Mouse (Mus musculus) heart, embryonic 15.5 days (tissue): ENCODE data around the gene Aldoc. TPM values are rescaled to one million over a fixed set of nuclear protein-coding genes. Genes with fewer than 3 reads are reported as not detected.
"Not testable (repeated sequence)": the region's sequence is repeated elsewhere in the genome, so short reads cannot be mapped to it uniquely, and the experiment has no call there.

ENCODE experiments used
- ATAC-seq: fragments of 200-750 bp; cut with Nextera tagmentation; replicated peaks from 2 replicates; pipeline ENCODE4 v1.8.0; 2017; ENCODE audit warnings: low read depth, moderate TSS enrichment; ENCODE audit not compliant: insufficient number of reproducible peaks, insufficient read depth, low FRiP score
- H3K27ac ChIP-seq: fragments of 300-500 bp; sonication (generic); 2 replicates; pipeline ENCODE4 v1.5.1; 2015; ENCODE audit warnings: mild to moderate bottlenecking, inconsistent platforms
- H3K27me3 ChIP-seq: fragments of 300-500 bp; sonication (generic); 2 replicates; pipeline ENCODE4 v1.6.1; 2015; ENCODE audit warnings: inconsistent platforms
- H3K36me3 ChIP-seq: fragments of 300-500 bp; sonication (generic); 2 replicates; pipeline ENCODE4 v1.6.1; 2015; ENCODE audit warnings: mild to moderate bottlenecking, inconsistent platforms
- H3K4me1 ChIP-seq: fragments of 300-500 bp; sonication (generic); replicated peaks from 2 replicates; pipeline ENCODE4 v1.6.1; 2015; ENCODE audit warnings: inconsistent platforms
- H3K4me2 ChIP-seq: fragments of 300-500 bp; sonication (generic); 2 replicates; pipeline ENCODE4 v1.6.1; 2015; ENCODE audit warnings: inconsistent platforms, mild to moderate bottlenecking, moderate library complexity
- H3K4me3 ChIP-seq: fragments of 300-500 bp; sonication (generic); 2 replicates; pipeline ENCODE4 v1.5.1; 2015; ENCODE audit warnings: mild to moderate bottlenecking, inconsistent platforms
- H3K9ac ChIP-seq: fragments of 300-500 bp; sonication (generic); 2 replicates; pipeline ENCODE4 v1.6.1; 2015; ENCODE audit warnings: mild to moderate bottlenecking, inconsistent platforms
- H3K9me3 ChIP-seq: fragments of 300-500 bp; sonication (generic); replicated peaks from 2 replicates; pipeline ENCODE4 v1.6.1; 2016; ENCODE audit warnings: inconsistent platforms
- WGBS: fragments of 180-500 bp; shearing (Covaris S2); methylation state at CpG from one replicate; pipeline ENCODE4 v1.1.7; 2015; ENCODE audit warnings: mixed read lengths; 5-methylcytosine and 5-hydroxymethylcytosine counted together
- polyA plus RNA-seq: library from polyadenylated mRNA; unstranded; fragments of >200 nt; fragmentation: Nextera tagmentation; extraction: Ambion mirVana; gene quantifications from 2 replicates; pipeline ENCODE4 v1.2.1, GENCODE M21; 2015

Gene Aldoc
- polyA plus RNA-seq = 20.6 and 28.6 TPM in 2 replicates

- H3K9ac ChIP-seq = no peak within 1 kb of the TSS
- WGBS = 5% methylated on average over 15 of the region's 15 CpGs
Measured at GRCm38 (mm10) chr11:78322860-78323259, at the start of gene Aldoc. Gene Aldoc, plus strand, starts transcription at chr11:78322968.

GRCm38 (mm10) chr11:78275596-78275995 is 47.2 kb upstream of the Aldoc start:
- WGBS = 97% methylated on average over 1 of the region's 1 CpGs
- no peak for ATAC-seq
- no peaks in the 10 kb centered on the region for H3K9me3 ChIP-seq

More at GRCm38 (mm10) chr11:78322860-78323259, at the start of gene Aldoc:
- Histone ChIP-seq H3K4me2 (peak within 1 kb of the TSS; percentile 59), H3K27ac (peak within 1 kb of the TSS; percentile 67), H3K36me3 (peaks cover 41% of the 10 kb centered on the region), H3K4me1 (peaks cover 27% of the 10 kb centered on the region), H3K4me3 (peak within 1 kb of the TSS; percentile 37), H3K27me3 (no peaks in the 10 kb centered on the region), H3K9me3 (no peaks in the 10 kb centered on the region)
- peak; percentile 94 for ATAC-seq

GRCm38 (mm10) chr11:78276169-78276568 is 46.6 kb upstream of the Aldoc start:
- not testable (repeated sequence) for H3K27me3 ChIP-seq, H3K4me1 ChIP-seq, ATAC-seq, H3K9me3 ChIP-seq, H3K9ac ChIP-seq, H3K27ac ChIP-seq, H3K4me2 ChIP-seq, H3K4me3 ChIP-seq
- 94% methylated on average over 4 of the region's 4 CpGs for whole genome bisulfite sequencing
- H3K36me3 ChIP-seq = peaks cover 98% of the 10 kb centered on the region

More at GRCm38 (mm10) chr11:78275596-78275995, 47.2 kb upstream of the Aldoc start:
- H3K36me3 ChIP-seq = peaks cover 97% of the 10 kb centered on the region
- H3K4me1 ChIP-seq = 0 out of 2 replicates have a peak, but pooled peaks cover 3% of the 10 kb centered on the region
- no peaks in the 10 kb centered on the region for H3K27me3 ChIP-seq
- H3K27ac ChIP-seq = no peak overlapping the region
- no peak overlapping the region for H3K4me2 ChIP-seq
- H3K9ac ChIP-seq = no peak overlapping the region
- H3K4me3 ChIP-seq = no peak overlapping the region

- Histone ChIP-seq H3K27me3 (no peaks in the 10 kb centered on the region), H3K4me3 (no peak overlapping the region), H3K27ac (no peak overlapping the region), H3K4me1 (0 out of 2 replicates have a peak, but pooled peaks cover 3% of the 10 kb centered on the region), H3K4me2 (no peak overlapping the region), H3K36me3 (peaks cover 98% of the 10 kb centered on the region), H3K9me3 (no peaks in the 10 kb centered on the region), H3K9ac (no peak overlapping the region)
- WGBS = 73% methylated on average over 7 of the region's 7 CpGs
- no peak for ATAC-seq
Measured at GRCm38 (mm10) chr11:78278853-78279252, 43.9 kb upstream of the Aldoc start.

GRCm38 (mm10) chr11:78279586-78279985 is 43.2 kb upstream of the Aldoc start:
- no peaks in the 10 kb centered on the region for H3K27me3 ChIP-seq
- no peak overlapping the region for H3K27ac ChIP-seq
- H3K9me3 ChIP-seq = no peaks in the 10 kb centered on the region
- no peak overlapping the region for H3K4me3 ChIP-seq
- no peak overlapping the region for H3K4me2 ChIP-seq
- peaks cover 98% of the 10 kb centered on the region for H3K36me3 ChIP-seq
- 0 out of 2 replicates have a peak, but pooled peaks cover 3% of the 10 kb centered on the region for H3K4me1 ChIP-seq
- ATAC-seq = no peak
- WGBS = 91% methylated on average over 4 of the region's 4 CpGs
- no peak overlapping the region for H3K9ac ChIP-seq

- no peaks in the 10 kb centered on the region for H3K4me1 ChIP-seq
- no peaks in the 10 kb centered on the region for H3K27me3 ChIP-seq
- no peak overlapping the region for H3K9ac ChIP-seq
- no peak for ATAC-seq
- H3K9me3 ChIP-seq = no peaks in the 10 kb centered on the region
- H3K4me2 ChIP-seq = no peak overlapping the region
- H3K4me3 ChIP-seq = no peak overlapping the region
- H3K27ac ChIP-seq = no peak overlapping the region
- WGBS = 89% methylated on average over 7 of the region's 7 CpGs
- H3K36me3 ChIP-seq = peaks cover 79% of the 10 kb centered on the region
Measured at GRCm38 (mm10) chr11:78289146-78289763, 33.5 kb upstream of the Aldoc start.

GRCm38 (mm10) chr11:78290654-78291053 is 32.1 kb upstream of the Aldoc start, which contains the start of gene BC030499:
Gene BC030499, plus strand, starts transcription at chr11:78290841.
- Histone ChIP-seq H3K27ac (no peak within 1 kb of the TSS), H3K9ac (no peak within 1 kb of the TSS), H3K27me3 (no peaks in the 10 kb centered on the region), H3K4me3 (no peak within 1 kb of the TSS), H3K4me2 (no peak within 1 kb of the TSS), H3K9me3 (no peaks in the 10 kb centered on the region), H3K36me3 (peaks cover 65% of the 10 kb centered on the region), H3K4me1 (no peaks in the 10 kb centered on the region)
- WGBS = 85% methylated on average over 4 of the region's 4 CpGs
- ATAC-seq = no peak

- no peak for ATAC-seq
- H3K4me1 ChIP-seq = no peaks in the 10 kb centered on the region
- no peaks in the 10 kb centered on the region; the same call in 1 of the 2 replicates for H3K9me3 ChIP-seq
- H3K27me3 ChIP-seq = no peaks in the 10 kb centered on the region
- H3K36me3 ChIP-seq = peaks cover 30% of the 10 kb centered on the region
- no peak overlapping the region for H3K4me3 ChIP-seq
- no peak overlapping the region for H3K9ac ChIP-seq
- WGBS = 93% methylated on average over 6 of the region's 6 CpGs
- H3K4me2 ChIP-seq = no peak overlapping the region
- H3K27ac ChIP-seq = no peak overlapping the region
Measured at GRCm38 (mm10) chr11:78294585-78294984, 28.2 kb upstream of the Aldoc start.

GRCm38 (mm10) chr11:78300917-78301316 is 21.9 kb upstream of the Aldoc start:
- peak overlapping the region; percentile 83 for H3K4me2 ChIP-seq
- peaks cover 12% of the 10 kb centered on the region for H3K4me1 ChIP-seq
- no peak for ATAC-seq
- H3K27ac ChIP-seq = peak overlapping the region; percentile 63
- no peaks in the 10 kb centered on the region for H3K27me3 ChIP-seq
- H3K9me3 ChIP-seq = no peaks in the 10 kb centered on the region; the same call in 1 of the 2 replicates
- H3K9ac ChIP-seq = peak overlapping the region; percentile 75
- 62% methylated on average over 7 of the region's 7 CpGs for WGBS
- peak overlapping the region; percentile 74 for H3K4me3 ChIP-seq
- peaks cover 21% of the 10 kb centered on the region for H3K36me3 ChIP-seq

GRCm38 (mm10) chr11:78301357-78302084 is 21.2 kb upstream of the Aldoc start, which contains the start of gene Spag5:
Gene Spag5, plus strand, starts transcription at chr11:78301529.
- H3K27me3 ChIP-seq = no peaks in the 10 kb centered on the region
- under 1% methylated on average over 49 of the region's 49 CpGs for WGBS
- H3K9ac ChIP-seq = peak within 1 kb of the TSS; percentile 75
- H3K4me3 ChIP-seq = peak within 1 kb of the TSS; percentile 74
- H3K4me2 ChIP-seq = peak within 1 kb of the TSS; percentile 83
- peak; percentile 99 for ATAC-seq
- H3K9me3 ChIP-seq = no peaks in the 10 kb centered on the region; the same call in 1 of the 2 replicates
- H3K36me3 ChIP-seq = peaks cover 21% of the 10 kb centered on the region
- H3K27ac ChIP-seq = peak within 1 kb of the TSS; percentile 80
- peaks cover 12% of the 10 kb centered on the region for H3K4me1 ChIP-seq

GRCm38 (mm10) chr11:78305272-78305671 is 17.5 kb upstream of the Aldoc start:
- peaks cover 34% of the 10 kb centered on the region for H3K36me3 ChIP-seq
- 79% methylated on average over 4 of the region's 4 CpGs for WGBS
- H3K27ac ChIP-seq = no peak overlapping the region
- no peak for ATAC-seq
- peaks cover 12% of the 10 kb centered on the region for H3K4me1 ChIP-seq
- no peaks in the 10 kb centered on the region for H3K27me3 ChIP-seq
- no peaks in the 10 kb centered on the region for H3K9me3 ChIP-seq
- no peak overlapping the region for H3K4me2 ChIP-seq
- H3K9ac ChIP-seq = no peak overlapping the region
- no peak overlapping the region for H3K4me3 ChIP-seq
